Mouse (Mus musculus) embryonic fibroblast, embryonic 13.5 days (primary cell): ENCODE measurements at regions not wholly inside any gene's neighbourhood (a gene's known extent, or its start where the extent isn't known, plus 50 kb on each side); places are given as distances from the start of the nearest gene placed in this dataset.

Experiments used
- CTCF ChIP-seq: IDR thresholded peaks from 2 replicates; pipeline ENCODE4 v1.5.1; 2011; ENCODE audit warnings: mild to moderate bottlenecking, control low read depth, low read length, moderate library complexity, borderline replicate concordance; ENCODE audit not compliant: insufficient read depth
- POLR2A ChIP-seq: IDR thresholded peaks from 2 replicates; pipeline ENCODE4 v1.6.1; 2011; ENCODE audit warnings: low read depth, mild to moderate bottlenecking, control low read depth, low read length, moderate library complexity

- no peak for TF ChIP-seq CTCF
- TF ChIP-seq POLR2A: no peak
Observed at GRCm38 (mm10) chr12:12683733-12684470, 257.8 kb downstream of the Mycn start.
